Mouse (Mus musculus) testis, adult 2 months (tissue): ENCODE measurements at regions not wholly inside any gene's neighbourhood (a gene's known extent, or its start where the extent isn't known, plus 50 kb on each side); places are given as distances from the start of the nearest gene placed in this dataset.

ENCODE experiments used
- CTCF ChIP-seq: fragments of 200-500 bp; IDR thresholded peaks from 2 replicates; pipeline ENCODE4 v1.5.1; 2012; ENCODE audit warnings: low read depth, mild to moderate bottlenecking, inconsistent platforms, low read length, moderate library complexity; ENCODE audit not compliant: control insufficient read depth, insufficient read depth, insufficient replicate concordance
- POLR2A ChIP-seq: fragments of 200-500 bp; IDR thresholded peaks from 2 replicates; pipeline ENCODE4 v1.6.1; 2012; ENCODE audit warnings: low read depth, mild to moderate bottlenecking, inconsistent platforms, low read length, moderate library complexity; ENCODE audit not compliant: control insufficient read depth

DNA sequence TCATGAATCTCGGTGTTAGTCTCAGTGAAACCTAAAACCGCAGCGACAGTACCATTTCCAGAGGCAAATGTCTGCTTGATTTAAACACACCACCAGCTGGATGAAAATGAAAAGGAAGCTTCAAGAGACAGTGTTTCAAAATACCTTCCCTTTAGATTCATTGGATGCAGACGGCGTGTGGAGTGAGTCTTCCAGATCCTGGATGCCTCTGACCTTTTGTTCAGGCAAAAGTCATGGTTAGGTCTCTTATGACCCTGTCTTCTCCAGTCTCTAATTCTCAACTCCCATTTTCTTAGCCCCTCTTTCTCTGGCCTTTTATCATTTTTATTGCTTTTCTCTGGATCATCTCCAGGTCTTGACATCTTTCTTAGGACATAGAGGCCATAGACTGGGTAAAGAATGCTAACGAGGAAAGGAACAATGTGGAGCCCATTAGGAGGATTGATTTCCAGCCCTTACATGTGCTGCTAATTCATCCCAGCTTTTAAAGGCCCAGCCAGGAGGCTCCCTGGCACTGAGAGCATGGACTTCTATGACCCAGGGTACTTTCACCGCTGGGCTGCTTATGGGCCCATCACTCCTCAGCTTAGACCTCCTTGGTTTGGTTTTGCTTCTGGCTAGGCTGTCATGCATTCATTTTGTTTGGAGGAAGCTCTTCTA, 111.4 kb downstream of the Arrdc4 start:
- no peak for TF ChIP-seq CTCF
- no peak for TF ChIP-seq POLR2A
